14 mouse cellular contexts compared by ENCODE assay signal in genomic region chr9:28444485-28444884, GRCm38 (mm10).
DNase-seq lines count a peak whose midpoint lies in the region; ATAC-seq and TF ChIP-seq lines count a peak whose summit lies in the region.
"Had no signal": no experiment of that assay in that cellular context is flagged by ENCODE, and none has a peak within 500 bp of the region (broad histone marks: within the 10 kb centered on the region; RNA-seq: fewer than 3 reads in every experiment).

No protein-coding gene starts in this region.

- no peak overlapping the region for H3K4me2 ChIP-seq in heart, embryonic 11.5 days
- no peak overlapping the region for H3K4me2 ChIP-seq in midbrain, postnatal 0 days (ENCODE audit: low read depth, low read length, poor library complexity, severe bottlenecking)
- no peak overlapping the region for H3K4me2 ChIP-seq in midbrain, embryonic 16.5 days (ENCODE audit: low read length)
- no peak overlapping the region for H3K4me2 ChIP-seq in forebrain, postnatal 0 days (ENCODE audit: low read depth)
- H3K4me2 ChIP-seq: liver, embryonic 13.5 days; midbrain, embryonic 11.5 days had no signal

- no peak overlapping the region for H3K4me3 ChIP-seq in heart, adult 2 months
- no peak overlapping the region for H3K4me3 ChIP-seq in heart, embryonic 11.5 days (ENCODE audit: low read depth, low read length)
- H3K4me3 ChIP-seq in midbrain, postnatal 0 days (ENCODE audit: low read depth, low read length): no peak overlapping the region
- no peak overlapping the region for H3K4me3 ChIP-seq in midbrain, embryonic 16.5 days (ENCODE audit: low read depth, low read length)
- H3K4me3 ChIP-seq in forebrain, postnatal 0 days (ENCODE audit: low read depth, low read length): no peak overlapping the region
- H3K4me3 ChIP-seq in lung, adult 2 months (replicated peaks; ENCODE audit: extremely low read depth, low read depth, low read length): no peak overlapping the region
- H3K4me3 ChIP-seq: erythroblast, embryonic 14.5 days; liver, embryonic 13.5 days had no signal

- intact Hi-C loops in heart, adult 2 months (cut with DNase I): no loop called here

- H3K4me1 ChIP-seq in heart, adult 2 months (ENCODE audit: control insufficient read depth, insufficient read depth, low read length): peaks cover 4% of the 10 kb centered on the region
- H3K4me1 ChIP-seq in heart, embryonic 11.5 days (ENCODE audit: control insufficient read depth, insufficient read depth, low read length): peaks cover 6% of the 10 kb centered on the region; the same call in 1 of the 2 replicates
- H3K4me1 ChIP-seq in midbrain, postnatal 0 days (ENCODE audit: insufficient read depth, low read length): peaks cover 10% of the 10 kb centered on the region; the same call in 1 of the 2 replicates
- H3K4me1 ChIP-seq in midbrain, embryonic 16.5 days (ENCODE audit: control insufficient read depth, insufficient read depth, low read length): peaks cover 16% of the 10 kb centered on the region; the same call in 1 of the 2 replicates
- H3K4me1 ChIP-seq in forebrain, postnatal 0 days (ENCODE audit: insufficient read depth): peaks cover 29% of the 10 kb centered on the region
- H3K4me1 ChIP-seq in lung, adult 2 months (ENCODE audit: control insufficient read depth, insufficient read depth, low read length): no peaks in the 10 kb centered on the region
- H3K4me1 ChIP-seq: liver, embryonic 13.5 days had no signal

- no peak overlapping the region for H3K9ac ChIP-seq in heart, adult 2 months (ENCODE audit: low read depth, low read length)
- no peak overlapping the region for H3K9ac ChIP-seq in heart, embryonic 11.5 days (ENCODE audit: low read depth, low read length)
- no peak overlapping the region for H3K9ac ChIP-seq in midbrain, postnatal 0 days (replicated peaks; ENCODE audit: low read length, poor library complexity, severe bottlenecking)
- no peak overlapping the region for H3K9ac ChIP-seq in midbrain, embryonic 16.5 days (ENCODE audit: low read depth, low read length)
- no peak overlapping the region for H3K9ac ChIP-seq in forebrain, postnatal 0 days
- H3K9ac ChIP-seq: liver, embryonic 13.5 days had no signal

- TF ChIP-seq CTCF in heart, adult 2 months (IDR thresholded peaks at IDR 0.05): no peak
- no peak for TF ChIP-seq CTCF in midbrain, postnatal 0 days (IDR thresholded peaks at IDR 0.05)
- no peak for TF ChIP-seq CTCF in forebrain, postnatal 0 days (IDR thresholded peaks at IDR 0.05; ENCODE audit: low read depth)
- no peak for TF ChIP-seq CTCF in lung, adult 2 months (IDR thresholded peaks at IDR 0.05; ENCODE audit: insufficient read depth, low read length)

- 63% methylated on average over 3 of the region's 3 CpGs for WGBS in heart, adult 2 months
- 87% methylated on average over 3 of the region's 3 CpGs for WGBS in heart, embryonic 11.5 days (ENCODE audit: insufficient replicate concordance)
- WGBS in midbrain, postnatal 0 days: 68% methylated on average over 3 of the region's 3 CpGs
- WGBS in midbrain, embryonic 16.5 days: 71% methylated on average over 3 of the region's 3 CpGs
- WGBS in forebrain, postnatal 0 days: 36% methylated on average over 3 of the region's 3 CpGs
- 61% methylated on average over 3 of the region's 3 CpGs for WGBS in lung, adult 2 months

- H3K79me2 ChIP-seq in heart, adult 2 months (replicated peaks; ENCODE audit: control insufficient read depth, insufficient read depth, low read length): no peaks in the 10 kb centered on the region

- no peak for TF ChIP-seq POLR2A in heart, adult 2 months (IDR thresholded peaks at IDR 0.05; ENCODE audit: insufficient read depth, low read depth, low read length)
- TF ChIP-seq POLR2A in lung, adult 2 months (IDR thresholded peaks at IDR 0.05; ENCODE audit: borderline replicate concordance, extremely low read depth, low read depth, low read length): no peak

- H3K27ac ChIP-seq in heart, adult 2 months: no peak overlapping the region
- H3K27ac ChIP-seq in heart, embryonic 11.5 days (ENCODE audit: low read depth, low read length): no peak overlapping the region
- no peak overlapping the region for H3K27ac ChIP-seq in midbrain, postnatal 0 days (ENCODE audit: low read depth, low read length)
- H3K27ac ChIP-seq in midbrain, embryonic 16.5 days (ENCODE audit: low read length): no peak overlapping the region
- no peak overlapping the region for H3K27ac ChIP-seq in forebrain, postnatal 0 days (ENCODE audit: low read depth, low read length)
- H3K27ac ChIP-seq: liver, embryonic 13.5 days had no signal

- no peak for ATAC-seq in heart, embryonic 11.5 days (replicated peaks; ENCODE audit: insufficient number of reproducible peaks, low FRiP score, low TSS enrichment)
- ATAC-seq in midbrain, postnatal 0 days (ENCODE audit: low FRiP score): no peak
- ATAC-seq in midbrain, embryonic 16.5 days: no peak
- ATAC-seq in forebrain, postnatal 0 days: no peak

- no peak for TF ChIP-seq EP300 in heart, adult 2 months (IDR thresholded peaks at IDR 0.05; ENCODE audit: insufficient read depth, low read depth, low read length)

- H3K36me3 ChIP-seq in heart, adult 2 months (ENCODE audit: control insufficient read depth, insufficient read depth, low read length): no peaks in the 10 kb centered on the region
- H3K36me3 ChIP-seq in heart, embryonic 11.5 days (ENCODE audit: control insufficient read depth, insufficient read depth, low read length): no peaks in the 10 kb centered on the region
- H3K36me3 ChIP-seq in midbrain, postnatal 0 days (ENCODE audit: insufficient read depth, low read length): no peaks in the 10 kb centered on the region
- H3K36me3 ChIP-seq in midbrain, embryonic 16.5 days (ENCODE audit: control insufficient read depth, insufficient read depth, low read length): no peaks in the 10 kb centered on the region
- H3K36me3 ChIP-seq in forebrain, postnatal 0 days (ENCODE audit: insufficient read depth): no peaks in the 10 kb centered on the region
- H3K36me3 ChIP-seq: G1E; liver, embryonic 13.5 days had no signal

- no peaks in the 10 kb centered on the region for H3K9me3 ChIP-seq in heart, embryonic 11.5 days (replicated peaks; ENCODE audit: control insufficient read depth, low read length)
- H3K9me3 ChIP-seq in midbrain, postnatal 0 days (ENCODE audit: low read length): no peaks in the 10 kb centered on the region
- H3K9me3 ChIP-seq in midbrain, embryonic 16.5 days (replicated peaks; ENCODE audit: control insufficient read depth, low read length, poor library complexity, severe bottlenecking): no peaks in the 10 kb centered on the region
- no peaks in the 10 kb centered on the region for H3K9me3 ChIP-seq in forebrain, postnatal 0 days (ENCODE audit: low read length)
- H3K9me3 ChIP-seq: liver, embryonic 13.5 days had no signal

- DNase-seq in heart, adult 2 months: peak; percentile 18
- DNase-seq in midbrain, postnatal 0 days (ENCODE audit: low spot score): peak; percentile 64
- peak; percentile 92 for DNase-seq in cerebellum, adult 11-12 months
- peak; percentile 32 for DNase-seq in forebrain, postnatal 0 days
- DNase-seq in urinary bladder, postnatal 25 days (ENCODE audit: low spot score): no peak
- DNase-seq in lung, adult 2 months: no peak
- DNase-seq: gastrocnemius, postnatal 10 days; kidney, adult 11 months; liver, embryonic 13.5 days had no signal

- H3K27me3 ChIP-seq in heart, adult 2 months (ENCODE audit: control insufficient read depth, insufficient read depth, low read length): no peaks in the 10 kb centered on the region
- H3K27me3 ChIP-seq in heart, embryonic 11.5 days (ENCODE audit: control insufficient read depth, insufficient read depth, low read length): no peaks in the 10 kb centered on the region
- no peaks in the 10 kb centered on the region for H3K27me3 ChIP-seq in midbrain, postnatal 0 days (ENCODE audit: insufficient read depth, low read length)
- H3K27me3 ChIP-seq in midbrain, embryonic 16.5 days (ENCODE audit: control insufficient read depth, insufficient read depth, low read depth, low read length): no peaks in the 10 kb centered on the region
- H3K27me3 ChIP-seq in forebrain, postnatal 0 days (ENCODE audit: insufficient read depth, low read length): no peaks in the 10 kb centered on the region
- H3K27me3 ChIP-seq: liver, embryonic 13.5 days had no signal

Comparison
In these comparisons a context has a peak if more than half of its experiments do, and no peak if none do; other contexts are left out.
1. DNase-seq: peak in heart, adult 2 months (2 of 2), midbrain, postnatal 0 days (single experiment), cerebellum, adult 11-12 months (single experiment) and forebrain, postnatal 0 days (single experiment); none in urinary bladder, postnatal 25 days (single experiment) and lung, adult 2 months (single experiment).